Mouse (Mus musculus) lung, postnatal 10 days (tissue): ENCODE measurements at regions not wholly inside any gene's neighbourhood (a gene's known extent, or its start where the extent isn't known, plus 50 kb on each side); places are given as distances from the start of the nearest gene placed in this dataset.
"Not testable (repeated sequence)": the region's sequence is repeated elsewhere in the genome, so short reads cannot be mapped to it uniquely, and the experiment has no call there.

Experiments
- DNase-seq: peaks from one replicate; pipeline ENCODE4 v3.0.0; 2021

- DNase-seq = not testable (repeated sequence)
Observed at GRCm38 (mm10) chr13:13888847-13889246, 65.4 kb upstream of the B3galnt2 start.

GRCm38 (mm10) chr13:13889297-13890120, 64.8 kb upstream of the B3galnt2 start:
- DNase-seq = peak; percentile 99

- DNase-seq = not testable (repeated sequence)
Observed at GRCm38 (mm10) chr13:13902186-13902585, 52.1 kb upstream of the B3galnt2 start.
